Mouse (Mus musculus) ES-CJ7 (cell line): ENCODE results near the gene Akr1d1.
A peak's percentile ranks its signal among the peaks of the same experiment; 100 is the strongest.

Experiments
- DNase-seq: peaks from one replicate; pipeline ENCODE4 v3.0.0; 2011; ENCODE audit warnings: low read depth, low spot score

Gene Akr1d1

DNA sequence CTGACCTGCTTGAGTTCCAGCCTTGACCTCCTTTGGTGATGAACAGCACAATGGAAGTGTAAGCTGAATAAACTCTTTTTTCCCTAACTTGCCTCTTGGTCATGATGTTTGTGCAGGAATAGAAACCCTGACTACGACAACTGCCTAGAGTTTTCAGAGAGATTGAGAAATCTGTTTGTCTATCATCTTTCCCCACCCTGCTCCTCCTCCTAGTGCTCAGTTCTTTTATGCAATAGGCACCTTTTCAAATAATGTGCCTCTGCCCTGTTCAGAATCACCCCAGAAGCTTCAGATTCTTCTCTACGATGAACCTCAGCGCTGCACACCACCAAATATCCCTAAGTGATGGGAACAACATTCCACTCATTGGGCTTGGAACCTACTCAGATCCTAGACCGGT is at the start of gene Akr1d1:
TSS of gene Akr1d1 (plus strand) at position 234 of the 400 bp plus-strand sequence.
- DNase-seq: no peak

DNA sequence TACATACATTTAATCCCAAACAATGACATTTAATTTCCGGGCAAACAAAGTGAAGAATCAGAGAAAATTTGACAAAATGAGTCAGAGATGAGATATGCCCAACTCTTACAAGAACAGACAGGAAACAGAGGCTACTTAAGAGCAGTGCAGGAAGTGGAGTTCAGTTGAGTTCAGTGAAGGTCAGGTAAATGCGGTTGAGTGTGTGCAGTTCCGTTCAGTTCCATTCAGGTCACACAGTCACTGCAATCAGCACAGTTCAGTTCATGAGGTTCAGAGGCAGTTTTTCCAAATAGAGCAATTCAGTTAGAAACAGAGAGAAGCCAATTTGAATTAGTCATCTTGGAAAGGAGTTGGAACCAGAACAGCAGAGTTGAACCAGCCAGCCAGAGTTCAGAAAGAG is 48.8 kb upstream of the Akr1d1 start:
- no peak for DNase-seq

GRCm38 (mm10) chr6:37483262-37483661 is 46.7 kb upstream of the Akr1d1 start:
- DNase-seq: no peak

DNA sequence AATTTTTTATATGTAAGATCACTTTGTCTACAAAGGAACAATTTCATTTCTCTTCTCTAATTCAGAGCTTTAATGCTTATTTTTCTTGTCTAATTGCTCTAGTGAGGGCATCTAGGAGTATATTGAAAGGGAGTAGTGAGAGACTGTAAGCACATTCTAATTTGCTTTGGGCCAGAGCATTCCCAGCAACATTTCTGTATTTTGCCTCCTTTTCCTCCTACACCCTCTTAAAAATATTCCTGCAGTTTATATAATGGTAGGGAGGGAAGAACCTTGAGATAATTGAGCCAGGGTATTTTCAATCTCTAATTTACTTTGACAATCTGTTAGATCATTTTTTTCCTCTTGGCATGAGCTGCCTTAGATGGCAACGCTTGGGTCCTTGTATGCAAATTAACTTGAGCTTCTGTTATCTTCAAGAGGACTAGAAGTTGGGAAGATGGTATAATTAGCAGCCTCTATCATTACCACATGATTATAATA is 45.3 kb upstream of the Akr1d1 start:
- no peak for DNase-seq

DNA sequence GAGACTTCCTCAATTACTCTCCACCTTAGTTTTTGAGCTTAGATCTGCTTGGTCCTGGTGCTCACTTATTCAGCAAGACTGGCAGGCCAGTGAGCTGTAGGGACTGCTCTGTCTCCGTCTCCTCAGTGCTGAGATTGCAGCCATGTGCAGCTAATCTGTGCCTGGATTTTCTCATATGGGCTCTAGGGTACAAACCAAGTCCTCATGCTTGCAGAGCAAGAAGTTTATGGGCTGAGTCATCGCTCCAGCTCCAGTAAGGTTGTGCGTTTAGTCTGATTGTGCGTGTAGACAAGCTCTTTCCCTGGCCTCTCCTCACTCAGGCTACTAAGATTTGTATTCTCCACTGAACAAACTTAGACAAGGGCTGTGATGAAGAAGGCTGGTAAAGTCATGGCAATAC is 43.5 kb upstream of the Akr1d1 start:
- no peak for DNase-seq

- no peak for DNase-seq
Observed at GRCm38 (mm10) chr6:37492241-37492640, 37.7 kb upstream of the Akr1d1 start.

DNA sequence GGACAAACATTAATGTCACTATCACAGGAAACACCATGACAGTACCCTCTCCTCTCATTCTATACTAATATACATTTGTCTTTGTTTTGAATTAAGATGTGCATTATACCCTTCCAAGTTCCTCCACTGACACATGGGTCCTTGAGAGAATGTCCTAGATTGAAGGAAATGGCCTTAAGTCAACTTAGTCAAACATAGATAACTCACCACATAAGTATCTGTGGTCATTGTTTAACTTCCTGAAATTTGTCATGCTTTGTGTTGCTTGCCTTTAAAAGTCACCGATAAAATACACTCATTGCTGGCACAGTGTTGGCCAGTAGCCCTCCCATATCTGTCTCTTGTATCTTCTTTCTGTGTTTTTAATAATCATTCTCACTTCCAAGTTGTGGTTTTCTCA is 35.0 kb upstream of the Akr1d1 start:
- no peak for DNase-seq

GRCm38 (mm10) chr6:37496866-37497265 is 33.1 kb upstream of the Akr1d1 start:
- DNase-seq: no peak

DNA sequence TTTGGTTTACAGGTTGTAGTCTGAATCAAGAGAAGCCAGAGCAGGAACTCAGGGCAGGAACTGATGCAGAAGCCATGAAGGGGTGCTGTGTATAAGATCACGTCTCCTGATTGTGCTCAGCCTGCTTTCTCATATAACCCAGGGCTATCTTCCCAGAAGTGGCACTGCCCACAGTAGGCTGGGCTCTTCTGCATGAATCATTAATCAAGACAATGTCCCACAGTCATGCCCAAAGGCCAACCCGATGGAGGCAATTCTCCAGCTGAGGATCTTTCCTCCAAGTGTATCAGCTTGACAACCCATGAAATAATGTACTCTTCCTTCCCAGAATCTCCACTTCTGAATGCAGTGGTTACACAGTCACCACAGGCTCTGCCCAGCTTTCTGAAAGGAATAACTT is 24.4 kb upstream of the Akr1d1 start:
- DNase-seq: no peak

- DNase-seq: no peak
Observed at GRCm38 (mm10) chr6:37506909-37507515, 23.0 kb upstream of the Akr1d1 start.

GRCm38 (mm10) chr6:37510786-37511185 is 19.2 kb upstream of the Akr1d1 start:
- no peak for DNase-seq

DNA sequence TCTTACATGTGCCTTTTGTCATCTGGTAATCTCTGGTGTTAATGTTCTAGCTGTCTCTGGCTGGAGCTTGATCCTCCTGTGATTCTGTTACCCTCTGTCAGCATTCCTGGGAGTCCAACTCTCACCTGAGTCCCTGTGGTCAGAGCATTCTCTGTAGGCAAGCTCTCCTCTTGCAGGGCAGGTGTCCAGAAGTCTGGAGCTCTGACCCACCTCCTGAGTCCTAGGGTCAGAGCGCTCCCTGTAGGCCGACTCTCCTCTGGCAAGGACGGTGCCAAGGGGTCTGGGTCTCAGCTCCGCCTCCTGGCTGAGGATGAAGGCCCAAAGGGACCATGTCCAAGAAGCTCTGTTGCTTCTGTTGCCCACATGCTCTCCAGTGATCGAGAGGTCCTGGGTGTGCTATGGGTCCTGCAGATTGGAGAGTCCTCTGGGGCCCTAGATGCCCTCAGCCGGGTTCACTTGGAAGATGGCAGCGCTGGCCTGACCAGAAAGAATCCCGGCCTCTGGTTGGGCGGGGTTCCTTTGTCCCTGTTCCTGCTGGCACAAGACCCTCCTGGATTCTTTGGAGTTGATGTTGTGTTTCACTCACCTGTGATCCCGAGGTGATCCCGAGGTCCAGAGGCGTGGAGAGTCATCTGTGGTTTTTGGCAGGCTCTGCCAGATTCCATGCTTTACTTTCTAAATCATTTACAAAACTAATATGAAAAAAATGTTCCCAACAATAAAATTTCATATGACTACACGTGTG is 9.2 kb upstream of the Akr1d1 start:
- DNase-seq: no peak

DNA sequence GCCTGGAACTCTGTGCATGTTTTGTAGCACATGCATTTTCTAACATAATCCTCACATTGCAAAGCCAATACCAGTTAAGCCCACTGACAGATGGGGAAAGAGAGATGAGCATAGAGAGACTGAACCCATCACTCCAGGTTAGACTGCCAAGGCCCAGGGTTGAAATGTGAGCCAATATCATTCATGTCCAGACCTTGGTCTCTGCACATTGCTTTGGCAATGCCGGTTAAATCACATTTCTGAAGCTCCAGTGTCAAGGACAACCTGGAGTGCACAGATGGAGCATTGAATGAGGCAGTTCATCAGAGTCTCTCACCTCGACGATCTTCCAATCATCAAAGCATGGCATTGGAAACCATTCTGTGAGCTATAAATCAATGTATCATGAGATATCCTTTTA is 2.1 kb downstream of the Akr1d1 start:
- no peak for DNase-seq

- DNase-seq: no peak
Observed at GRCm38 (mm10) chr6:37536831-37537230, 6.9 kb downstream of the Akr1d1 start.

GRCm38 (mm10) chr6:37537801-37538200 is 7.8 kb downstream of the Akr1d1 start:
- no peak for DNase-seq

DNA sequence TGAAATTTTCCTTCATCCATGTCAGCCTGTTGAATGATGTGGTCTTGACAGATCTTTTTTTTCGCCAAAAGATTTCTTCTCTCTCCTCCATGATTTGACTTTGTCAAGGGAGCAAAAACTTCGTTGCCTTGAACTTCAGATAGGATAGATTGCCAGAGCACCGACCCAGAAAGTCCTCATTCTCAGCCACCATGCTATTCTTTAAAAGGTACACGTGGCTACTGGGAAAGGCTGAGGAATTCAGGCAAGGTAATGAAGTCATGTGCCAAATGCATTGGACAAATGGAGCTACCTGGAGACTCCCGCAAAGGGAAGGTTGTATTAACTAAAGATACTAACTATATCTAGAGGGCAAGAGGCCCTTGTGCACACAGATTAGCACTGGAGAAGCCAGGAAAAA is 8.8 kb downstream of the Akr1d1 start:
- no peak for DNase-seq

DNA sequence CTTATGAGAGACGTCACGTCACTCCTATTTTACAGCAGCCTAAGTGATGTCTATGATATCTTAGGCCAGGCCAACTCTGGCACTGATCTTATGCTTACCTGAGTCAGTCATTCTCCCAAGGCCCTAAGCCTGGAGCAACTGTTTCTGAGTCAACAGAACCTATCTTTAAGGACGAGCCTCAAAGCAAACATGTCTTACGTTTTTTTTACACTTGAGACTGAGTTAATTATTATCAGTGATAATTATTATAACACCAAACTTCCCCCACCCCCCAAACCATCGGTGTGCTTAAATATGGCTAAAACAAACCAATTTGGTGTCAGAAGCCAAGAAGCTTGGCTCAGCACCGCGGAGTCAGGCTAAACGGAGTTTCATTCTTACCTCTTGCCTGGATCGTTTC is 9.4 kb downstream of the Akr1d1 start:
- no peak for DNase-seq

DNA sequence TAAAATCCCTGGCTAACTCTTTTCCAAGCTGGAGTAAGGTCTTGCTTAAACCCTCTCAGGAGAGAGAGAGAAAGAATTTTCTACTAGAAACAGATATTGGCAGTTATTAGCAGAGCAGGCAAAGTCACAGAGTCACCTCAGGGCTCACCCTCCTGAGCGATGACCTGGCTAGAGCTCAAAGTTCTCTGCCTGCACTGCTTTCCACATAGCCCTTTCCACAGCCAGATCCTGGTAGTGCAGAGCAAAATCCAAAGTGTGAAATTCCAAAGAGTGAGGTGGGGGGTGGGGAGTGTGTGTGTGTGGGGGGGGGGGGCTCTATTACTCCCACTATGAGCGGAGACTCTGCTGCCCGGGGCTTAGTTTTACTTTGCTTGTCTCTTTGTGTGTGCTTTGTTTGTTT is 10.1 kb downstream of the Akr1d1 start:
- DNase-seq: no peak

DNA sequence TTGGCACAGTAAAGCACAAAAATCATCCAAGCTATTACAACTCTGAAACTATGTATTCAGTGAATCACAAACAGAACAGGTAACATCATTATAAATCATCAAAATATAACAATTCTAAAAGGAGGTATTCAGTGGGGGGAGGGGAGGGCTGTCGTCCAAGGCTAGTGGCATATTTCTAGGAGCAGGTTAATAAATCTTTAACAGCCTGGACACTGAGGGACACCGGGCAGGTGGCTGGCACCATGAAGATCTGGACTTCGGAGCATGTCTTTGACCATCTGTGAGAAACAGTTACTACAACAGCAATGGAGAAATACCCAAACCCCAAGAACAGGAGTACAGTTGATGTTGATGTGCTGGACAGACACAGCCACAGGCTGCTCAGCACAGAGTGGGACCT is 11.2 kb downstream of the Akr1d1 start:
- DNase-seq: no peak

GRCm38 (mm10) chr6:37542145-37542544 is 12.2 kb downstream of the Akr1d1 start:
- no peak for DNase-seq

- peak; percentile 63 for DNase-seq
Observed at GRCm38 (mm10) chr6:37552760-37553159, 22.8 kb downstream of the Akr1d1 start.

GRCm38 (mm10) chr6:37553926-37554325 is 24.0 kb downstream of the Akr1d1 start:
- DNase-seq: no peak

- DNase-seq: no peak
Observed at GRCm38 (mm10) chr6:37554327-37554726, 24.4 kb downstream of the Akr1d1 start.
